Mouse (Mus musculus): Measurements from ENCODE around the gene Tcf12. TPM values are rescaled to one million over a fixed set of nuclear protein-coding genes. Genes with fewer than 3 reads are reported as not detected.

The Tcf12 gene
- 100 to 1,000 TPM in 23 of 26 experiments, 10 to 100 TPM in 3; 87.8 to 255 (median 151) TPM for total RNA-seq (2018; cell fraction: chromatin; rRNA removed)
- total RNA-seq (2018; cell fraction: cytosol; rRNA removed) = 10 to 100 TPM; 30.5 to 67.3 (median 41.6) TPM
- 100 to 1,000 TPM in 10 of 26 experiments, 10 to 100 TPM in 16; 31.4 to 179 (median 82.1) TPM for total RNA-seq (2018; cell fraction: nucleus; rRNA removed)
- polyA plus RNA-seq (2018) = 28.9 to 49.9 TPM (median 29.9 TPM) in 3 replicates

DNA sequence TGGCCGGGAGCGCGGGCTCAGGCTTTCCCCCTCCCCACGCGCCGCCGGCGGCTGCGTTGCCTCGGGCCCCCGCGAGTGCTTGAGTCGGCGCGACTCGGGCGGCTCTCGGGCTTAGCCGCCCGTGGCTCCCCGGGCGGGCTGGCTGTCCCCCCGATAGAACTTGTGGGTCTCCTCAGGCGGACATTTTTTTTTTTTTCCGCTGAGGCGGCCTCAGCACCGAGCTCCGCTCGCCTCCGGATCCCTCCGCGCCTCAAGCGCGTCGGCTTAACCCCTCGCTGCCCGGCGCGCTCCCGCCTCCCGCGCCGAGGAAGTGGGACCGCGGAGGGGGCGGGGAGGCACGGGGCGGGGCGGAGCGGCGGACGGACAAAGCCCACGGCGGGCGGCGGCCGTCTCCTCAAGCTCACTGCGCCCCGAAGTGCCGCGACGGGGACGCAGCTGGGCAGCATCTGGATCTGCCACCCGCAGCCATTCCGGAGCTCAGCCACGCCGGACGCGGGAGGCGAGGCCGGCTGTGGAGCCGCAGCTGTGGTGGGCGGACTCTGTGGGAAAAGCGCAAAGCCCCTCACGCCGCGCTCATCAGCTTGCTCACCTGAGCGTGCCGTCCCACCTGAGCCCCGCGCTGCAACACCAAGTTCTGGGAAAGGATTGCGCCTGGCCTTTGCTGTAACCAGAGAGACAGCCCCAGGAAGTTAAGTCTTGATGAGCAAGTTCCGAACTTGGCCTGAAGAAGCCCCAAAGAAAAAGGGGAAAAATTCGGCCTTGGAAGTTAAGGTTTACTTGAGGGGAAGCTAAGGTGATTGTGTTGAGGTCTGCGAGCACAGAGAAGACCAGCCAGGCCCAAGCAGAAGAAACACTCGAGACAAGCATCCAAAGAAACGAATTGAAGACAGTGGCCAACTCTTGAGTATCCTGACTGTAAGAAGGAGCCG lies at the start of gene Tcf12:
Gene Tcf12 (minus strand): TSS at position 250 of the 929 bp plus-strand sequence.
- H3K79me2 ChIP-seq (ENCODE audit: inconsistent target) = peaks cover 33% of the 10 kb centered on the region; the same call in 1 of the 2 replicates
- WGBS (ENCODE audit: missing documents) = 6% methylated on average over 84 of the region's 88 CpGs
- H3K4me3 ChIP-seq (ENCODE audit: inconsistent target) = peak within 1 kb of the TSS; percentile 47
- no peak within 1 kb of the TSS for H3K27ac ChIP-seq
- no peaks in the 10 kb centered on the region for H3K36me3 ChIP-seq (ENCODE audit: inconsistent target)

- H3K27ac ChIP-seq = no peak overlapping the region
- 88% methylated on average over 2 of the region's 2 CpGs for WGBS (ENCODE audit: missing documents)
- no peaks in the 10 kb centered on the region for H3K79me2 ChIP-seq (ENCODE audit: inconsistent target)
- no peaks in the 10 kb centered on the region for H3K36me3 ChIP-seq (ENCODE audit: inconsistent target)
- H3K4me3 ChIP-seq (ENCODE audit: inconsistent target) = no peak overlapping the region
Measured at GRCm38 (mm10) chr9:72158392-72158791, 46.7 kb upstream of the Tcf12 start.

DNA sequence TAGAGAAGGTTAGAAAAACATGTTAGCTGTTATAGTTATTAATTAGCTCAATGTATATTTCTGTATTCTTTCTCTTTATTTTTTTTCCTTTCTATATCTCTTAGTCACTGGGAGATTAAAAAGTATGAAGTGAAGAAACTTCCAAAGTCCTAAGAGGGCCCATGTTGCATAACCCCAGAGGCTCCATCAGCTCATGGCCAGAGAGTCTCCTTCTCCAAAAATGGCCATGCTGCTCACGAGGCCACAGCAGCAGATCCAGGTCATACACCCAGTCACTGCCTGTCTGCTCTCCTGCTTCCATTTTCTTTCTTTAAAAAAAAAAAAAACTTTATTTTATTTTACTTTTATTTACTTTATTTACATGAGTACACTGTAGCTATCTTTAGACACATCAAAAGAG lies 45.4 kb upstream of the Tcf12 start:
- no peaks in the 10 kb centered on the region for H3K36me3 ChIP-seq (ENCODE audit: inconsistent target)
- 88% methylated on average over 1 of the region's 1 CpGs for WGBS (ENCODE audit: missing documents)
- H3K4me3 ChIP-seq (ENCODE audit: inconsistent target) = no peak overlapping the region
- no peak overlapping the region for H3K27ac ChIP-seq
- H3K79me2 ChIP-seq (ENCODE audit: inconsistent target) = no peaks in the 10 kb centered on the region

- WGBS (ENCODE audit: missing documents) = 24% methylated on average over 21 of the region's 21 CpGs
- H3K4me3 ChIP-seq (ENCODE audit: inconsistent target) = no peak overlapping the region
- no peaks in the 10 kb centered on the region for H3K79me2 ChIP-seq (ENCODE audit: inconsistent target)
- no peak overlapping the region for H3K27ac ChIP-seq
- H3K36me3 ChIP-seq (ENCODE audit: inconsistent target) = no peaks in the 10 kb centered on the region
Measured at GRCm38 (mm10) chr9:72155250-72156138, 43.8 kb upstream of the Tcf12 start.

GRCm38 (mm10) chr9:72144148-72144547 lies 32.5 kb upstream of the Tcf12 start:
- Histone ChIP-seq H3K36me3 (ENCODE audit: inconsistent target) (no peaks in the 10 kb centered on the region), H3K27ac (no peak overlapping the region), H3K79me2 (ENCODE audit: inconsistent target) (no peaks in the 10 kb centered on the region), H3K4me3 (ENCODE audit: inconsistent target) (no peak overlapping the region)
- WGBS (ENCODE audit: missing documents) = 81% methylated on average over 5 of the region's 5 CpGs

DNA sequence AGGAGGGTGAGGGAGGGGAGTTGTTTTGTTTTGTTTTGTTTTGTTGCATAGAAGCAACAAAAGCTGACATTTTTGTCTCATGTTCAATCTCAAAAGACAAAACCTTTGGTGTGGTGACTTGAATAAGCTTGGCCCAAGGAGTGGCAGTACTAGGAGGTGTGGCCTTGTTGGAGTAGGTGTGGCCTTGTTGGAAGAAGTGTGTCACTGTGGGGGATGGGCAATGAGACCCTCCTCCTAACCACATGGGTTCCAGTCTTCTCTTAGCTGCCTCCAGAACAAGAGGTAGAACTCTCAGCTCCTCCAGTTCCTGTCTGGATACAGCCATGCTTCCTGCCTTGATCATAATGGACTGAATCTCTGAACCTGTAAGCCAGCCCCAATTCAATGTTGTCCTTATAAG lies 26.2 kb upstream of the Tcf12 start:
- no peaks in the 10 kb centered on the region for H3K36me3 ChIP-seq (ENCODE audit: inconsistent target)
- no peaks in the 10 kb centered on the region for H3K79me2 ChIP-seq (ENCODE audit: inconsistent target)
- no peak overlapping the region for H3K4me3 ChIP-seq (ENCODE audit: inconsistent target)
- no peak overlapping the region for H3K27ac ChIP-seq

DNA sequence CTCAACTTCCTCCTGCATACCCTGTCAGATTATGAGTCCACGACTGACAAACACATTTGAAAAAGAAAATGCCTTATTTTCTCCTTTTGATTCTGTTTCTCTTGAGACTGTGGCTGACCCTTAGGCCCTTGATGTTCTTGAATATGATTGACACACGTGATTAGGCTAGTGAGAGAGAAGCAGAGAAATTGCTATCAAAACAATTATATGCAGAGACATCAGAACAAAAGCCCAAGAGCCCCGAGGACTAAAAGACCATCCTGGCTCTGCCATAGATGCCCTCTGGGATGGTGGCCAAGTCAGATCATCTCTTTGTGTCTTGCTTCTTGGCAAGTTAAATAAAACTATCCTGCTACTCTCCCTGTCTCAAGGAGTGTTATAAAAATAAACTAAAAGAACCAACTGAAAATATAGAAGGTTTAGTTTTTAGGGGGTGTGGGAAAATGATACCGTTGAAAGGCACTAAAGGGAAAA lies 22.1 kb upstream of the Tcf12 start:
- 38% methylated on average over 4 of the region's 4 CpGs for WGBS (ENCODE audit: missing documents)
- H3K27ac ChIP-seq = peak overlapping the region; percentile 42
- H3K4me3 ChIP-seq (ENCODE audit: inconsistent target) = peak overlapping the region; percentile 34
- no peaks in the 10 kb centered on the region for H3K36me3 ChIP-seq (ENCODE audit: inconsistent target)
- H3K79me2 ChIP-seq (ENCODE audit: inconsistent target) = no peaks in the 10 kb centered on the region

- WGBS (ENCODE audit: missing documents) = under 1% methylated on average over 52 of the region's 56 CpGs
- Histone ChIP-seq H3K4me3 (ENCODE audit: inconsistent target) (peak overlapping the region; percentile 34), H3K79me2 (ENCODE audit: inconsistent target) (no peaks in the 10 kb centered on the region), H3K27ac (peak overlapping the region; percentile 42), H3K36me3 (ENCODE audit: inconsistent target) (no peaks in the 10 kb centered on the region)
Measured at GRCm38 (mm10) chr9:72133089-72133771, 21.6 kb upstream of the Tcf12 start.

- no peaks in the 10 kb centered on the region for H3K79me2 ChIP-seq (ENCODE audit: inconsistent target)
- no peaks in the 10 kb centered on the region for H3K36me3 ChIP-seq (ENCODE audit: inconsistent target)
- no peak overlapping the region for H3K27ac ChIP-seq
- 1% methylated on average over 29 of the region's 29 CpGs for WGBS (ENCODE audit: missing documents)
- peak overlapping the region; percentile 34 for H3K4me3 ChIP-seq (ENCODE audit: inconsistent target)
Measured at GRCm38 (mm10) chr9:72132728-72133088, 21.0 kb upstream of the Tcf12 start.

- no peak overlapping the region for H3K4me3 ChIP-seq (ENCODE audit: inconsistent target)
- no peaks in the 10 kb centered on the region for H3K36me3 ChIP-seq (ENCODE audit: inconsistent target)
- H3K79me2 ChIP-seq (ENCODE audit: inconsistent target) = no peaks in the 10 kb centered on the region
- 60% methylated on average over 4 of the region's 4 CpGs for WGBS (ENCODE audit: missing documents)
- no peak overlapping the region for H3K27ac ChIP-seq
Measured at GRCm38 (mm10) chr9:72129884-72130283, 18.2 kb upstream of the Tcf12 start.

DNA sequence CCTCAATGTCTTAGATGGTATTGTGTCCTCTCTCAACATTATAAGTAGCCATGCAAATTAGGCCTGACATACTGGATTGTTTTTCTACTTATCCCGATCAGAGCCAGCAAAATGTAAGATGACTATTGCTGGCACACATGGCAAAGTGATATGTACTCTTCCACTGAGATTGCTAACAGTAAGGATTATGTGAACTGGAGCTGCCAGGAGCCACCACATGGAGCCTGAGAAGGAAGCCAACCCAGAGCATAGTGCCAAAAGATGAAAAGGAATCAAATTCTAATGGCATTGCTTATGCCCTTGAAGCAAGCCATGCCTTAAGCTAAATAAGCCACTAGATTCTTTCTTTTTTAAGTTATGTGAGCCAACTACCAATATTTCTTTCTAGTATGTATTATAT lies 13.8 kb upstream of the Tcf12 start:
- Histone ChIP-seq H3K36me3 (ENCODE audit: inconsistent target) (no peaks in the 10 kb centered on the region), H3K4me3 (ENCODE audit: inconsistent target) (no peak overlapping the region), H3K27ac (no peak overlapping the region), H3K79me2 (ENCODE audit: inconsistent target) (no peaks in the 10 kb centered on the region)
- 100% methylated on average over 1 of the region's 1 CpGs for WGBS (ENCODE audit: missing documents)

GRCm38 (mm10) chr9:72118490-72118889 lies 6.8 kb upstream of the Tcf12 start:
- no peak overlapping the region for H3K4me3 ChIP-seq (ENCODE audit: inconsistent target)
- H3K79me2 ChIP-seq (ENCODE audit: inconsistent target) = no peaks in the 10 kb centered on the region
- no peak overlapping the region for H3K27ac ChIP-seq
- H3K36me3 ChIP-seq (ENCODE audit: inconsistent target) = no peaks in the 10 kb centered on the region

DNA sequence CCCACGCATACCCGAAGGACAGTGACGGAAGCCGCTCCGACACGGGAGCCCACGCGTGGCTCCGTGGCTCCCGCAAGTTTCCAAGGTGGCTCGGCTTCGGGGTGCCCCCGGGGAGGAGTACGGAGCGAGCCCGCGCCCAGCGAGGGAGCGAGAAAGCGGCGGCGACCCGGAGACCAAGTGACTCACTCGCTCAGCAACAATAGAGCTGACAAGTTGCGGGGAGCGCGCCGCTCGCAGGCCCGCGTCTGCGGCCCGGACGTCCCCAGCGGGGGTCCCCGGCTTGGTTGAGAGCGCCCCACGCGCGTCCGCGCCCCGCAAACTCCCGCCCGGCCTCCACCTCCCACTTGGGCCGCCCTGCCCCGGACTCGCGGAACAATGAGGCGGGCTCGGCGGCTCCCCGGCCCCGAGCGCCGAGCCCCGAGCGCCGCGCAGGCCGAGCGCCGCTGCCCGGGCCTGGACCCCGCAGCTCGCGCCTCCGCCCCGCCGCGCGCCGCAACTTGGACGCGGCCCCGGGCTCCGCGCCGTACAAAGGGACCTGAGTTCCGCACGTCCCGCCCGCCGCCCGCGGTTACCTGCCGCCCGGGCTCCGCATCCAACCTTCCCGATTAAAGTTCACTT lies 558 bp downstream of the Tcf12 start:
- Histone ChIP-seq H3K79me2 (ENCODE audit: inconsistent target) (peaks cover 41% of the 10 kb centered on the region; the same call in 1 of the 2 replicates), H3K27ac (no peak overlapping the region)
- WGBS (ENCODE audit: missing documents) = under 1% methylated on average over 47 of the region's 90 CpGs

DNA sequence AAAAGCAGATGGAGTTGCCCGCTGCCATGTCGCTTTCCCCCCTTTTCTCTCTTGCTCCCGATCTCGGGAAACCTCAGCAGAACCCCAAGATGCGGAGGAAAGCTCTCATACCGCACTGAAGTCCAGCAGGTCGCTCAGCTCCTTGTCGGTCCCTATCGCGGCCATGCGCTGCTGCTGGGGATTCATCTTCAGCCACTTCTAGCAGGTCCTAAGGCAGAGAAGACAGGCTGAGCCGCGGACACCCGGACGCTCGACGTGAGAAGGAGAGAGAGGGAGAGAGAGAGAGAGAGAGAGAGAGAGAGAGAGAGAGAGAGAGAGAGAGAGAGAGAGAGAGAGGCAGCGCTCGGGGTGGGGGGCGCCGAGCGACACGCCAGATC lies 1.1 kb downstream of the Tcf12 start:
- 0% methylated on average over 14 of the region's 23 CpGs for WGBS (ENCODE audit: missing documents)
- no peak overlapping the region for H3K27ac ChIP-seq
- H3K4me3 ChIP-seq (ENCODE audit: inconsistent target) = peak overlapping the region; percentile 47

More for the DNA sequence above, 558 bp downstream of the Tcf12 start:
- Histone ChIP-seq H3K4me3 (ENCODE audit: inconsistent target) (peak overlapping the region; percentile 47), H3K36me3 (ENCODE audit: inconsistent target) (no peaks in the 10 kb centered on the region)

More for the DNA sequence above, 1.1 kb downstream of the Tcf12 start:
- H3K79me2 ChIP-seq (ENCODE audit: inconsistent target) = peaks cover 46% of the 10 kb centered on the region; the same call in 1 of the 2 replicates
- no peaks in the 10 kb centered on the region for H3K36me3 ChIP-seq (ENCODE audit: inconsistent target)
